Mouse (Mus musculus) C2C12 (cell line): Measurements from ENCODE around the gene Dbndd2. TPM values are rescaled to one million over a fixed set of nuclear protein-coding genes. Genes with fewer than 3 reads are reported as not detected.

ENCODE experiments used
- H3K27me3 ChIP-seq: one replicate; pipeline ENCODE4 v1.6.1; 2011; ENCODE audit not compliant: control insufficient read depth, insufficient read depth, insufficient read length
- H3K36me3 ChIP-seq: one replicate; pipeline ENCODE4 v1.6.1; 2011; ENCODE audit not compliant: control insufficient read depth, insufficient read depth
- H3K4me3 ChIP-seq: one replicate; pipeline ENCODE4 v1.5.1; 2011; ENCODE audit warnings: mild to moderate bottlenecking, control low read depth; ENCODE audit not compliant: poor library complexity, insufficient read depth, severe bottlenecking
- H3K79me2 ChIP-seq: one replicate; pipeline ENCODE4 v1.6.1; 2011; ENCODE audit not compliant: control insufficient read depth, insufficient read depth
- H3K79me3 ChIP-seq: one replicate; pipeline ENCODE4 v1.6.1; 2011; ENCODE audit warnings: low read depth, control low read depth
- H3ac ChIP-seq: one replicate; pipeline ENCODE3; 2011; ENCODE audit warnings: low read depth; ENCODE audit not compliant: control insufficient read depth, insufficient read length
- CEBPB ChIP-seq: IDR thresholded peaks from one replicate; pipeline ENCODE4 v1.6.1; 2011; ENCODE audit warnings: low read depth, mild to moderate bottlenecking, control low read depth, moderate library complexity
- CTCF ChIP-seq: IDR thresholded peaks from one replicate; pipeline ENCODE4 v1.5.1; 2011; ENCODE audit not compliant: control insufficient read depth, insufficient read depth, insufficient read length
- FOSL1 ChIP-seq: IDR thresholded peaks from one replicate; pipeline ENCODE4 v1.8.0; 2011; ENCODE audit warnings: mild to moderate bottlenecking, low read length; ENCODE audit not compliant: poor library complexity, insufficient read depth, severe bottlenecking
- MAX ChIP-seq: IDR thresholded peaks from one replicate; pipeline ENCODE4 v1.6.1; 2011; ENCODE audit warnings: mild to moderate bottlenecking, control low read depth
- MYOD1 ChIP-seq: IDR thresholded peaks from one replicate; pipeline ENCODE4 v1.6.1; 2011; ENCODE audit warnings: low read depth; ENCODE audit not compliant: control insufficient read depth, insufficient read length
- MYOG ChIP-seq: IDR thresholded peaks from one replicate; pipeline ENCODE4 v1.6.1; 2011; ENCODE audit not compliant: control insufficient read depth, insufficient read length; ENCODE audit errors: extremely low read depth
- USF1 ChIP-seq: IDR thresholded peaks from one replicate; pipeline ENCODE4 v1.6.1; 2011; ENCODE audit warnings: low read depth, mild to moderate bottlenecking, control low read depth, moderate library complexity
- polyA plus RNA-seq: library from polyadenylated mRNA; unstranded; fragments of >200 nt; fragmentation: generic; extraction: Trizol; gene quantifications from one replicate; pipeline ENCODE4 v1.2.1, GENCODE M21; 2012; ENCODE audit warnings: missing spikeins

The Dbndd2 gene
- polyA plus RNA-seq, 1 experiment, result 21.2 TPM

DNA sequence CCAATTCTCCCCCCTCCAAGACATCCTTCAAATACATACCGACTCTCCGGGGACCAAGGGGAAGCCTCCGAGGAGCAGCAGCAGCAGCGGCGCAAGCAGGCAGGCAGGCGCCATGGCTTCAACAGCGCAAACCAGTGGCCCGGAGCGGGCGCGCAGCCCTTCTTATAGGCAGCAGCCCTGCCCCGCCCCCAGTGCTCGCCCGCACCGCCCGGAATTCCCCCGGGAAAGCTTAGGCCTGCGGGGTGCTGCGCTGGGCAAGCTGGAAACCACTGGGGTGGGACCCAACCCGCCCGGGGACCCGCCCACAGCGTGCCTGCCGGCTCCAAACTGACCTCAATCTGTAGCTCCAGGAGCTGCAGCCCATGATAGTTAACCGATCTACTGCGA is 42.9 kb upstream of the Dbndd2 start:
- Histone ChIP-seq H3K27me3 (no peaks in the 10 kb centered on the region), H3K36me3 (peaks cover 4% of the 10 kb centered on the region), H3ac (peak overlapping the region; percentile 78), H3K79me2 (peaks cover 50% of the 10 kb centered on the region), H3K4me3 (peak overlapping the region; percentile 94), H3K79me3 (peaks cover 45% of the 10 kb centered on the region)
- TF ChIP-seq CEBPB, result no peak
- peak; percentile 33 for TF ChIP-seq MAX

DNA sequence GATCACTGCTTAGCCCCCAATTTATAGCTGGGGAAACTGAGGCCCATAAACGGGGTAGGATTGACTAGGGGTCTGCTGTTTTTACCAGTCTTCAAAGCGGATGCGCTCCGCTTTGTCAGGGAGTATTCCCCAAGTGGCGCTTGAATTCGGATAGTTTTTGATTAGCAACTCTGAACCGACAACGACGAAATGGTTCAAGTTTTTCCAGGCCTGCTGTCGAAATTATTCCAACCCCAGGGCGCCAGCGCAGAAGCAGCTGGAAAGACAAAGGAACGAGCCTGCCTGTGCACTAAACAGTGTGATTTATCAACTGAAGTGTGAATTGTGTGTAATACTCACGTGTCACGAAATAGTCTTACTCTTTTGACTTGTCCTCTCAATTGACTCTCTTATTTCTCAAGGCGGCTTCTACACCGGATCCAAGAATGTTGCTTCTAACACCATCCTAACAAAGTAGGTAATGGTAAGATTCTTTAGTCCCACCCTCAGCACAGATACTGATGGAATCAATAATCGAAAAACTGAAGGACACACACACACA is 42.4 kb upstream of the Dbndd2 start, which contains the start of gene Sdc4:
Gene Sdc4 (minus strand): TSS at position 428 of the 541 bp plus-strand sequence.
- Histone ChIP-seq H3K36me3 (peaks cover 4% of the 10 kb centered on the region), H3K27me3 (no peaks in the 10 kb centered on the region), H3ac (peak within 1 kb of the TSS; percentile 78), H3K79me2 (peaks cover 45% of the 10 kb centered on the region), H3K4me3 (peak within 1 kb of the TSS; percentile 94), H3K79me3 (peaks cover 40% of the 10 kb centered on the region)
- TF ChIP-seq FOSL1 (no peak), CTCF (no peak), MYOG (no peak), CEBPB (no peak), MAX (no peak), USF1 (no peak), MYOD1 (no peak)

DNA sequence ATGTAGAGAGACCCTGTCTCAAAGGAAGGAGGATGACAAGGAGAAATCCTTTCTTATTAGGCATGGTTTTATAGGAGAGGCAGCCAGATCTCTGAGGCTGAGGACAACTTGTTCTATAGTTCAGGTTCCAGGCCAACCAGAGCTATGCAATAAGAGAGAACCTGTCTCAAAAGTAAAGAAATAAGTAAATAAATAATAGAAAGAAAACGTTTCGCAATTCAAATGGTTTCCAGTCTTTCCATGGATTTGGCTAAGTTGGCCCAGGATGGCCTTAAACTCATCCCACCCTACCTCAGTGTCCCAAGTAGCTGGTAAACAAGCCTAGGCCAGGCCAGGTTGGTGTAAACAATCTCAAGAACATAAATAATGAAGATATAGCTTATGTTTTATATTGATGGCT is 41.2 kb upstream of the Dbndd2 start:
- TF ChIP-seq CEBPB, result peak; percentile 1
- no peak for TF ChIP-seq MAX
- no peak for TF ChIP-seq MYOD1
- no peak for TF ChIP-seq MYOG

DNA sequence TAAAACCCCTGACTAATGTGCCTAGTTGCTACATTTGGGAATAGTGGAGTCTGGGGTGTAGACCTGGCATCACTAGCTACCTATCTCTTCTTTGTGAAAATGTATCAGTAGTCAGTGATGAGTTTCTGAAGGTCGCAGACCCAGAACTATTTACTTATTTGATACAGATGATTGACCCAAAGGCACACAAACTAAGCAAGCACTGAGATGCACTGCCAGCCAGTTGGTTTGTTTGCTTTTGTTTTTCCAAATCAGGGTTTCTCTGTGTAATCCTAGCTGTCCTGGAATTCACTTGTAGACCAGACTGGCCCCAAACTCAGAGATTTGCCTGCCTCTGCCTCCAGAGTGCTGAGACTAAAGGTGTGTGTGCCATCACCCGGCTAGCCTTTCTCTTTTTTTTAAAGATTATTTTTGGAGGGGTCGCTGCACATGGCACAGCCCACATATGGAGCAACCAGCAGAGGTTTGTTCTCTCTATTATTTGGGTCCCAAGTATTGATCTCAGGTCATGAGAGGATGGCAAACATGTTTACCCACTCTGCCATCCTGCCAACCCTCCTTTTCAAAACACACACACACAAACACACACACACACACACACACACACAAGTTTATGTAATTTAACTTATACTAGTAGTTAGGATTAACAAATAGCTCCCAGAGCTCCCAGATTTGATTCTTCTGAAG is 40.4 kb upstream of the Dbndd2 start:
- TF ChIP-seq MAX (no peak), FOSL1 (no peak), CEBPB (no peak), MYOG (no peak), MYOD1 (no peak), CTCF (no peak), USF1 (no peak)
- H3K79me2 ChIP-seq, result peaks cover 25% of the 10 kb centered on the region
- peaks cover 1% of the 10 kb centered on the region for H3K36me3 ChIP-seq
- H3K79me3 ChIP-seq, result peaks cover 21% of the 10 kb centered on the region
- H3K27me3 ChIP-seq, result no peaks in the 10 kb centered on the region
- no peak overlapping the region for H3K4me3 ChIP-seq
- H3ac ChIP-seq, result no peak overlapping the region

More for the DNA sequence above, 41.2 kb upstream of the Dbndd2 start:
- Histone ChIP-seq H3K79me3 (peaks cover 30% of the 10 kb centered on the region), H3K4me3 (no peak overlapping the region), H3K79me2 (peaks cover 33% of the 10 kb centered on the region), H3K27me3 (no peaks in the 10 kb centered on the region), H3K36me3 (peaks cover 4% of the 10 kb centered on the region), H3ac (no peak overlapping the region)

DNA sequence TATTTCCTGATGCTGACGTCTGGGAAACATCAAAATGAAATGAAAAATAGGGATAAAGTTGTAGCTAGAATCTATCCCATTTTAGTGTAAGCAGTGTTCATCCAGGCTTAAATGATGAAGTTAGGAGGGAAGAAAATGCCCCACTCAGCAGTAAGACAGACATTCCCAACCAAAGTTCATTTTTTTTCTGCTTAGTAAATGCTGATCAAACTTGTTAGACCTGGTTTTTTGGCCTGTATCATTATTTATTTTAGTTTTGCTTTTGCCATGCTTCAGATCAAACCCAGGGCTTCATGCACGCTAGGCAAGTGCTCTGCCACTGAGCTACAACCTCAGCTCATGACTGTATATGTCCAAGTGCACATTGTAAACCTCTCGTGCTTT is 39.8 kb upstream of the Dbndd2 start:
- no peak overlapping the region for H3ac ChIP-seq
- H3K27me3 ChIP-seq, result no peaks in the 10 kb centered on the region
- no peak for TF ChIP-seq CTCF
- no peak for TF ChIP-seq MAX
- TF ChIP-seq USF1, result no peak
- TF ChIP-seq CEBPB, result no peak
- TF ChIP-seq MYOG, result no peak
- no peak for TF ChIP-seq MYOD1
- no peak for TF ChIP-seq FOSL1
- no peaks in the 10 kb centered on the region for H3K36me3 ChIP-seq
- peaks cover 20% of the 10 kb centered on the region for H3K79me2 ChIP-seq
- H3K4me3 ChIP-seq, result no peak overlapping the region
- H3K79me3 ChIP-seq, result peaks cover 16% of the 10 kb centered on the region

DNA sequence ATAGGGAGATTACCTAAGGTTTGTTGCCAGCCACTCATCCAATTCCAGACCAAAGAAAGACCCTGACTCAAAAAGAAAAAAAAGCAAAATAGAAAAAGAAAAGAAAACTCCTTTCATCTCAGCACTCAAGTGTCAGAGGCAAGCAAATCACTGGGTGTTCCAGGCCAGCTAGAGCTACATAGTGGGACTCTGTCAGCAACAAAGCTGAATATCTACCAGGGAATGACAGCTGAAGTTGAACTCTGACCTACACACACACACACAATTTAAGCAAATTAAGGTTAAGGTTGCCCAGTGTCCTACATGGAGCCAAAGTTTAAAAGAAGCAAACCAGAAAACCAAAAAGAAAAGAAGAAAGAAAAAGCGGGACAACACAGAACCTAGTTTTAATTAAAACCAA is 37.8 kb upstream of the Dbndd2 start:
- H3K27me3 ChIP-seq, result no peaks in the 10 kb centered on the region
- H3ac ChIP-seq, result no peak overlapping the region
- no peak overlapping the region for H3K4me3 ChIP-seq
- no peaks in the 10 kb centered on the region for H3K36me3 ChIP-seq
- no peaks in the 10 kb centered on the region for H3K79me2 ChIP-seq
- TF ChIP-seq MYOG (no peak), FOSL1 (no peak), CTCF (no peak), MYOD1 (no peak), MAX (no peak), USF1 (no peak), CEBPB (no peak)
- no peaks in the 10 kb centered on the region for H3K79me3 ChIP-seq
